Mouse (Mus musculus) hindbrain, embryonic 11.5 days (tissue): ENCODE data around the gene Skap1. TPM values are rescaled to one million over a fixed set of nuclear protein-coding genes. Genes with fewer than 3 reads are reported as not detected.

Experiments
- ATAC-seq: fragments of 200-750 bp; cut with Nextera tagmentation; 2 replicates; pipeline ENCODE4 v1.8.0; 2017; ENCODE audit warnings: mild to moderate bottlenecking, moderate TSS enrichment, moderate library complexity; ENCODE audit not compliant: low FRiP score
- DNase-seq: peaks from one replicate; pipeline ENCODE4 v3.0.0-alpha.2; 2015; ENCODE audit warnings: low spot score
- H3K27ac ChIP-seq: fragments of 300-500 bp; sonication (generic); 2 replicates; pipeline ENCODE4 v1.5.1; 2014; ENCODE audit warnings: mild to moderate bottlenecking, low read depth, low read length
- H3K27me3 ChIP-seq: fragments of 300-500 bp; sonication (generic); 2 replicates; pipeline ENCODE4 v1.6.1; 2014; ENCODE audit warnings: mild to moderate bottlenecking, low read length, moderate library complexity, mixed read lengths; ENCODE audit not compliant: control insufficient read depth, insufficient read depth
- H3K36me3 ChIP-seq: fragments of 300-500 bp; sonication (generic); 2 replicates; pipeline ENCODE4 v1.6.1; 2014; ENCODE audit warnings: mild to moderate bottlenecking, low read length, moderate library complexity, mixed read lengths; ENCODE audit not compliant: control insufficient read depth, insufficient read depth
- H3K4me1 ChIP-seq: fragments of 300-500 bp; sonication (generic); replicated peaks from 2 replicates; pipeline ENCODE4 v1.6.1; 2014; ENCODE audit warnings: low read length, mixed read lengths; ENCODE audit not compliant: control insufficient read depth, insufficient read depth
- H3K4me2 ChIP-seq: fragments of 300-500 bp; sonication (generic); replicated peaks from 2 replicates; pipeline ENCODE4 v1.6.1; 2014; ENCODE audit warnings: mild to moderate bottlenecking, low read depth, low read length
- H3K4me3 ChIP-seq: fragments of 300-500 bp; sonication (generic); 2 replicates; pipeline ENCODE4 v1.5.1; 2014; ENCODE audit warnings: low read depth, low read length
- H3K9ac ChIP-seq: fragments of 300-500 bp; sonication (generic); 2 replicates; pipeline ENCODE4 v1.6.1; 2014; ENCODE audit warnings: low read depth, low read length
- H3K9me3 ChIP-seq: fragments of 300-500 bp; sonication (generic); 2 replicates; pipeline ENCODE4 v1.6.1; 2016; ENCODE audit warnings: low read length; ENCODE audit not compliant: control insufficient read depth
- WGBS: fragments of 180-500 bp; shearing (Covaris S2); extraction: QIAGEN DNeasy Blood & Tissue Kit; methylation state at CpG from one replicate; pipeline ENCODE4 v1.1.7; 2014; 5-methylcytosine and 5-hydroxymethylcytosine counted together
- polyA plus RNA-seq: library from polyadenylated mRNA; unstranded; fragments of >200 nt; fragmentation: Nextera tagmentation; extraction: Ambion mirVana; gene quantifications from 2 replicates; pipeline ENCODE4 v1.2.1, GENCODE M21; 2014

The Skap1 gene
- polyA plus RNA-seq, 1 experiment from 2014 or later = 0.85 TPM

DNA sequence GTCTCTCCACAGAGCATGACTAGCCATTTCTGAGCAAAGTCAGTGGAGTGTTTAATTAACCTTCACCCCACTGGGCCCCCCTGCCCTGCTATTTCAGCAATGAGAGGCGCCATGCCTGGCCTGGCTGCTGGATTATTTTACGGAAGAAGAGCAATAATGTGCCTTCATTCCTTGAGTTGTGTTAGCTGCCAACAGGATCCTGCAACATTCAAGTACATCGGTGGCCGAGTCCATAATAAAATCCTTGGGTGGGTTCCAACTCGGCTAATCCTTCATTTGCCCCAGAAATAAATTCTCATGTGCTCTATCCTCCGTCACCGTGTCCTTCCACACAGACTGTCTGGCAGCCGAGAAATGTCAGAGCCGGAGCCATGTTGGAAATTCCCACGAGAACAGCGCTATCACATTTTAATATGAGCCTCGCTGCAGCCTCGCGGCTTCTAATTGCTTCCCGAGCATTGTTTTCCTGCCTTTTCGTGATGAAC lies 61.8 kb downstream of the Skap1 start:
- no peaks in the 10 kb centered on the region for H3K9me3 ChIP-seq
- H3K9ac ChIP-seq = no peak overlapping the region
- H3K27me3 ChIP-seq = no peaks in the 10 kb centered on the region
- no peaks in the 10 kb centered on the region for H3K36me3 ChIP-seq
- peak overlapping the region; percentile 51; the same call in 1 of the 2 replicates for H3K27ac ChIP-seq
- no peaks in the 10 kb centered on the region for H3K4me1 ChIP-seq
- H3K4me2 ChIP-seq = no peak overlapping the region
- 79% methylated on average over 16 of the region's 16 CpGs for WGBS
- no peak overlapping the region for H3K4me3 ChIP-seq
- ATAC-seq (no peak), DNase-seq (peak; percentile 18)

DNA sequence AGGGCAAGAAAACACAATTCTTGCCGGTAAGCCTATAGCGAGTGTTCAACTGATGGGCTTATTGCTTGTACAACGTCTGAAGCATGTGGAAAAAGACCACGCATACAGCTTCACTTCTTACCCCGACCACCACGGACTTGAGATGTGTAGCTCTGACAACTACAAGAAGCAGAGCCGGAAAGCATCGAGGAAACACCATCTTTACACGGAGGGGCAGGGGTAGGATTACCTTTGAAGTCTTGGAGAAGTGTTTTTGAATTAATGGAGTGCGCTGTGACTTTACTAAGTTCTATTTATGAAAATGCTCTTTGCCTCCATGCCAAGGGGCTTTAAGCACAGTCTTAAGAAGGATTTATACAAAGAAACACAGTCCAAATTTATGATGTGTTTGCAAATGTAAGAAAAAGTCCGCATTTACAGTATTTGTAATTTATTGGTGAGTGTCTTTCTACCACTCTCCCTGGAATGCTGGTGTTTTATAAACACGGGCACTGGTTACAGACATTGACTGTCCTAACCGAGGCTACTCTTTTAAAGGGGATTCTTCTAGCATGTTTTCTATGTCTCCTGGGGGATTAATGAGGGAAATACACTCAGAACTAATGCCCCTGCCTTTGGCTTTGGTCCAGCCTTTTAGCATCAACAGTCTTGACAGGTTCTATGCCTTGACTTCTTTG lies 67.5 kb downstream of the Skap1 start:
- Histone ChIP-seq H3K4me1 (no peaks in the 10 kb centered on the region; the same call in 1 of the 2 replicates), H3K36me3 (no peaks in the 10 kb centered on the region), H3K27me3 (no peaks in the 10 kb centered on the region), H3K9me3 (no peaks in the 10 kb centered on the region), H3K27ac (no peak overlapping the region), H3K4me3 (no peak overlapping the region), H3K9ac (no peak overlapping the region), H3K4me2 (no peak overlapping the region)
- 80% methylated on average over 13 of the region's 13 CpGs for WGBS
- ATAC-seq (no peak), DNase-seq (no peak)

DNA sequence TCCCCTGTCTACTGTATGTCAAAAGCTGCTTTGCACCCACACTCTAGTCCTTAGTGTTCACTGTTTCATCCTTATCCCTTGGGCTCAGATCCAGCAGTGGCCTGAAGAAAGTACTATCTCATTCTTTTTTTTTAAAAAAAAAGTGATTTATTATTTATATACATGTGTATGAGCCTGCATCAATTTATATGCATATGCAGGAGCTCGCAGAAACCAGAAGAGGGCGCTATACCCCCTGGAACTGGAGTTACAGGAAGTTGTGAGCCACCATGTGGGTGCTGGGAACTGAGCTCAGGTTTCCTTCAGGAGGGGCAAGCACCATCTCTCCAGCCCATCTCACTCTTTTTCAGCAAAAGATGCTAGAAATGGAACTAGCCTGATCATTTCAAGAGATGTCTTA lies 70.1 kb downstream of the Skap1 start:
- ATAC-seq (no peak), DNase-seq (no peak)
- H3K27ac ChIP-seq = no peak overlapping the region
- no peaks in the 10 kb centered on the region for H3K27me3 ChIP-seq
- H3K9ac ChIP-seq = no peak overlapping the region
- H3K4me1 ChIP-seq = no peaks in the 10 kb centered on the region; the same call in 1 of the 2 replicates
- no peaks in the 10 kb centered on the region for H3K9me3 ChIP-seq
- H3K4me3 ChIP-seq = no peak overlapping the region
- no peaks in the 10 kb centered on the region for H3K36me3 ChIP-seq
- WGBS = 74% methylated on average over 2 of the region's 2 CpGs
- H3K4me2 ChIP-seq = no peak overlapping the region

DNA sequence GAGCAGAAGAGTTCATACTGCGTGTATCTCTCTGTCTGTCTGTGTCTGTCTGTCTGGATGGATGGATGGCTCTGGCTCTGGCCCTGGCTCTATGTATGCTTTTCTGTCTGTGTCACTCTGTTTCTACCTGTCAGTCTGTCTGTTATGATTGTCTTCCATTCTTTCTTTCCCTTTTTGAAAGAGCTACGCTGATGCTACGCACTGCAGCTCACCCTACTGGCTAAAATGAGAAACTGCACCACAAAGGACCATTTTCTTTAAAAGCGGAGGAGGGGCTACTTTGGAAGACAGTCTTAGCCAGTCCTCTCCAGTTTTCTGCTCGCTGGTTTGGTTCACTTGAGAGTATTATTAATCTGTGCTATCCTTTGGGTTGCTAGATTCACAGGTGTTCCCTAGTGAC lies 71.8 kb downstream of the Skap1 start:
- no peaks in the 10 kb centered on the region; the same call in 1 of the 2 replicates for H3K4me1 ChIP-seq
- H3K9me3 ChIP-seq = no peaks in the 10 kb centered on the region
- H3K4me2 ChIP-seq = no peak overlapping the region
- no peak overlapping the region for H3K27ac ChIP-seq
- WGBS = 24% methylated on average over 5 of the region's 5 CpGs
- H3K4me3 ChIP-seq = no peak overlapping the region
- DNase-seq = peak; percentile 72
- no peaks in the 10 kb centered on the region for H3K27me3 ChIP-seq
- H3K9ac ChIP-seq = no peak overlapping the region
- no peaks in the 10 kb centered on the region for H3K36me3 ChIP-seq
- ATAC-seq = no peak

DNA sequence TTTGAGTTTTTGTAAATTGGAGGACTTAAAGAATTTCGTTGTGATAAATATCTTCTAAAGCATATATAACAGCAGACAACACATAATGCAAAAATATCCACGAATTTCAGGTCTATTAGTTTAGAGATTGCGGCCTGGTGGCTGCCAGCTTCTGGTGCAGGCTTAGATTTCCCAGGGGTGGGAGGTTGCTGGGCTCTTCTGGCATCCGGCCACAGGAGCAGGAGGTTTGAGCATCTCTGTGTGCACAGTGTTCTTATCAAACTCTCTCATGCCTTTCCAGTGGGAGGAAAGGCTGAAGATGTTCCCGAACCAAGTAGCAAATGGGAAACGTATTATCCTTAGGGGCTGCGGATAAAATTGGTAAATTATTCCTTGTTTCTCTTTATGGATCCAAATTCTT lies 77.6 kb downstream of the Skap1 start:
- WGBS = 79% methylated on average over 7 of the region's 7 CpGs
- Histone ChIP-seq H3K4me2 (no peak overlapping the region), H3K4me1 (no peaks in the 10 kb centered on the region), H3K27ac (no peak overlapping the region), H3K9ac (no peak overlapping the region), H3K27me3 (no peaks in the 10 kb centered on the region), H3K36me3 (no peaks in the 10 kb centered on the region), H3K4me3 (no peak overlapping the region), H3K9me3 (no peaks in the 10 kb centered on the region)
- DNase-seq = no peak
- no peak for ATAC-seq

DNA sequence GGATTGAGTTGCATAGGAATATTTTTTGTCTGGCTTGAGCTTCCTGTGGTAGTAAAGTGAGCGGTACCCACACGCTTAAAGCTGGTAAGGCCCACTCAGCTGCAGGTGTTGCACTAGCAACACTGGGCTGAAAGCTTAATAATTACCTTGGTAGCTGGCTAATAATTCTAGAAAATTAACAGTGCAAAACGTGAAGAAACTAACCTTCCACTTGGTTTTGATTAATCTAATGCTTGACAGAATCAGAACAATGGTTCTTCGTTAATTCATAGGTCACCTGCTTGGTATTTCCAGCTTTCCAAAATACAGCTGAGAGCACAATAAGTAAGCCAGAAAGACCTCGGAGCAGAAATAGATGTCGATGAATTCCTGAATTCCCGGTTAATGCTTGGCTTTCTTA lies 78.2 kb downstream of the Skap1 start:
- no peak overlapping the region for H3K9ac ChIP-seq
- no peak overlapping the region for H3K4me2 ChIP-seq
- H3K36me3 ChIP-seq = no peaks in the 10 kb centered on the region
- DNase-seq (no peak), ATAC-seq (no peak)
- H3K27me3 ChIP-seq = no peaks in the 10 kb centered on the region
- 86% methylated on average over 7 of the region's 7 CpGs for WGBS
- H3K4me1 ChIP-seq = no peaks in the 10 kb centered on the region
- no peak overlapping the region for H3K27ac ChIP-seq
- H3K9me3 ChIP-seq = no peaks in the 10 kb centered on the region
- H3K4me3 ChIP-seq = no peak overlapping the region

DNA sequence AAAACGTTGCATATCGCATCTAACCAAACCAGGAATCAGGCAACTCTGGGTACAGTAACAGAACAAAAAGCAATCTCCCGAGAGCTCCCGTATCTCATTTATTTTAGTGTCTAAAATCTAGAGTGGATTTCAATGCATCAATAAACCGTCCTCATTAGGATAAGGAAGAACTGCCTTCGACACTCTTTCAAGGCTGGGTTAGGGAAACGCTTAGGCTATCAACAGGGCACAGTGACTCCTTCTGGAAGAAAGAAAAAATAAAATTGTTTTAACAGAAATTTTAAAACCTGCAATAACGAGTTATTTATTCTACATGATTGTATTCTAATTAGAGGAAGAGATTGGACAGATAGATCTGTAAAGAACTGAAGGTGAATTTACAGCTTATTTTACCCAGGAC lies 82.0 kb downstream of the Skap1 start:
- 77% methylated on average over 8 of the region's 8 CpGs for WGBS
- Histone ChIP-seq H3K36me3 (no peaks in the 10 kb centered on the region), H3K4me1 (no peaks in the 10 kb centered on the region), H3K9me3 (no peaks in the 10 kb centered on the region), H3K4me2 (no peak overlapping the region), H3K4me3 (no peak overlapping the region), H3K27ac (no peak overlapping the region), H3K27me3 (no peaks in the 10 kb centered on the region), H3K9ac (no peak overlapping the region)
- DNase-seq = no peak
- no peak for ATAC-seq

DNA sequence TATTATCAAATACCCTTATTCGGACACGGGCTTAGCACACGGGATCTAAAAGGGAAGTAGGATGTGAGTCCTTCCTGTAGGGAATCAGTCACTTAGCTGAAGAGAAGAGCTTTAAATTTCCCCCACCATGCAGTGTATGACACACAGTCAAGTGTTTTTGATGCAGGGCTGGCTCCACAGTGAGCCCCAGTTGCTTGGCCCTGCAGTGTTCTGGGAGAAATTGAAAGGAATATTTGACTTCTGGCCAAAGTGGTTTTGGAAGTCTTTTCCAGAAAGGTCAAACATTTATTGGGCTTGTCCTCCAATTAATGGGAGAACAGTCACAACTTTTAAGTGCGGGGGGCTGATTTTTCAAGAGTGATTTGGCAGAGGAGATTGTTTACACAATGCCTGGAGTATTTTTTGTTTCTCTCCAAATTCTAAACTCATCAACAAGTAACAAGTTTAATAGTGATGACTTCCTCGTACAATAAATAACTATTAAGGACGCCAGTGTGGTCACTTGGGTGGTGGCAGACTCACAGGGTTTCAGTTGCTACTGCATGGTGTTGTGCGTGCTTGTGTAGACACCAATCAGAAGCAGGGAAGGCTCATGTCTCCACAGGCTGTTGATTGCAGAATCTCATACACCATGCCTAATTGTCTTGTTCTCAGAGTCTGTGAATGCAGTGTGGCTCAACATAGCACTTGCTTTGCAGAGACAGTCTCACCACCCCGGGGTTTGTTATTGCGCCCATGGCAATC lies 86.7 kb downstream of the Skap1 start:
- H3K27ac ChIP-seq = no peak overlapping the region
- DNase-seq = no peak
- H3K9ac ChIP-seq = no peak overlapping the region
- no peaks in the 10 kb centered on the region for H3K36me3 ChIP-seq
- H3K4me2 ChIP-seq = no peak overlapping the region
- H3K27me3 ChIP-seq = peaks cover 2% of the 10 kb centered on the region; the same call in 1 of the 2 replicates
- H3K4me3 ChIP-seq = no peak overlapping the region
- no peaks in the 10 kb centered on the region for H3K4me1 ChIP-seq
- H3K9me3 ChIP-seq = no peaks in the 10 kb centered on the region
- WGBS = 88% methylated on average over 9 of the region's 9 CpGs
- ATAC-seq = no peak

DNA sequence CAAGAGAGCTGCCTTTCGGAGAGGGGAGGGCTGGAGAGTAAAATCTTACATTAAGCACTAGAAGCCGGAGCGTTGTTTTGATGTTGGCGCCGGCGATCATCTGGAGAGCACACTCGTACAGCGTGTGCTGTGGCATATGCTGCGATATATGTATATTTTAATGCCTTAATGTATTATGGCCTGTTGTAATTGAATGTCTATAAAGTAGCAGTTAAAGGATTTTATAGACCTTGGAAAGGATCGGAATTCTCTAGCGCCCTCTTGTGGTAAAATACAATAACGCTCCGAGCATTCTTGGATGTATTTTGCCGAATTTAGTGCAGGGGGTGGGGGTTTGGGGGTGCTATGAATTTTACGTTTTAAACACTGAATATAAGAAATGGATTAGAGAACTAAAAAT lies 88.7 kb downstream of the Skap1 start:
- no peak overlapping the region for H3K4me3 ChIP-seq
- no peak overlapping the region for H3K4me2 ChIP-seq
- no peak overlapping the region for H3K9ac ChIP-seq
- ATAC-seq = no peak
- H3K36me3 ChIP-seq = no peaks in the 10 kb centered on the region
- no peaks in the 10 kb centered on the region for H3K4me1 ChIP-seq
- no peaks in the 10 kb centered on the region for H3K9me3 ChIP-seq
- DNase-seq = peak; percentile 71
- 20% methylated on average over 15 of the region's 15 CpGs for WGBS
- H3K27ac ChIP-seq = no peak overlapping the region
- peaks cover 2% of the 10 kb centered on the region; the same call in 1 of the 2 replicates for H3K27me3 ChIP-seq
